Mouse (Mus musculus): Measurements from ENCODE around the gene Calm1. TPM values are rescaled to one million over a fixed set of nuclear protein-coding genes. Genes with fewer than 3 reads are reported as not detected.

The Calm1 gene
- polyA plus RNA-seq, 1 experiment, result 143 TPM

GRCm38 (mm10) chr12:100185897-100186296 lies 13.3 kb upstream of the Calm1 start:
- H3K27ac ChIP-seq (ENCODE audit: control insufficient read depth, insufficient read depth, low read depth, low read length, poor library complexity), result no peak overlapping the region; the same call in 1 of the 2 replicates
- no peak for TF ChIP-seq POLR2A (IDR thresholded peaks at IDR 0.05; ENCODE audit: borderline replicate concordance, control insufficient read depth, low read depth, low read length)
- TF ChIP-seq CTCF (IDR thresholded peaks at IDR 0.05; ENCODE audit: control insufficient read depth, insufficient read depth, low read length), result no peak
- H3K4me1 ChIP-seq (ENCODE audit: control insufficient read depth, insufficient read depth, low read length), result peaks cover 2% of the 10 kb centered on the region; the same call in 1 of the 2 replicates
- no peak overlapping the region for H3K4me3 ChIP-seq (replicated peaks; ENCODE audit: control insufficient read depth, low read depth, low read length)
- 26% methylated on average over 7 of the region's 7 CpGs for WGBS

- H3K4me3 ChIP-seq (replicated peaks; ENCODE audit: control insufficient read depth, low read depth, low read length), result no peak overlapping the region
- WGBS, result 45% methylated on average over 6 of the region's 6 CpGs
- peaks cover 2% of the 10 kb centered on the region; the same call in 1 of the 2 replicates for H3K4me1 ChIP-seq (ENCODE audit: control insufficient read depth, insufficient read depth, low read length)
- TF ChIP-seq POLR2A (IDR thresholded peaks at IDR 0.05; ENCODE audit: borderline replicate concordance, control insufficient read depth, low read depth, low read length) (no peak), CTCF (IDR thresholded peaks at IDR 0.05; ENCODE audit: control insufficient read depth, insufficient read depth, low read length) (no peak)
- no peak overlapping the region for H3K27ac ChIP-seq (ENCODE audit: control insufficient read depth, insufficient read depth, low read depth, low read length, poor library complexity)
These were observed 12.9 kb upstream of the Calm1 start for GRCm38 (mm10) chr12:100186376-100186775.

- under 1% methylated on average over 52 of the region's 52 CpGs for WGBS
- Histone ChIP-seq H3K27ac (ENCODE audit: control insufficient read depth, insufficient read depth, low read depth, low read length, poor library complexity) (peak overlapping the region; percentile 93), H3K4me1 (ENCODE audit: control insufficient read depth, insufficient read depth, low read length) (peaks cover 2% of the 10 kb centered on the region; the same call in 1 of the 2 replicates), H3K4me3 (replicated peaks; ENCODE audit: control insufficient read depth, low read depth, low read length) (peak overlapping the region; percentile 82)
- TF ChIP-seq CTCF (IDR thresholded peaks at IDR 0.05; ENCODE audit: control insufficient read depth, insufficient read depth, low read length), result peak; percentile 11; the same call in 1 of the 2 replicates
- TF ChIP-seq POLR2A (IDR thresholded peaks at IDR 0.05; ENCODE audit: borderline replicate concordance, control insufficient read depth, low read depth, low read length), result peak; percentile 78
These were observed 12.1 kb upstream of the Calm1 start for GRCm38 (mm10) chr12:100187013-100187755.

- WGBS, result under 1% methylated on average over 29 of the region's 29 CpGs
- Histone ChIP-seq H3K4me1 (ENCODE audit: control insufficient read depth, insufficient read depth, low read length) (peaks cover 2% of the 10 kb centered on the region; the same call in 1 of the 2 replicates), H3K4me3 (replicated peaks; ENCODE audit: control insufficient read depth, low read depth, low read length) (peak overlapping the region; percentile 57), H3K27ac (ENCODE audit: control insufficient read depth, insufficient read depth, low read depth, low read length, poor library complexity) (peak overlapping the region; percentile 78)
- TF ChIP-seq CTCF (IDR thresholded peaks at IDR 0.05; ENCODE audit: control insufficient read depth, insufficient read depth, low read length), result no peak
- no peak for TF ChIP-seq POLR2A (IDR thresholded peaks at IDR 0.05; ENCODE audit: borderline replicate concordance, control insufficient read depth, low read depth, low read length)
These were observed 11.3 kb upstream of the Calm1 start for GRCm38 (mm10) chr12:100187756-100188430.

- 84% methylated on average over 6 of the region's 6 CpGs for WGBS
- no peak overlapping the region for H3K4me3 ChIP-seq (replicated peaks; ENCODE audit: control insufficient read depth, low read depth, low read length)
- no peak overlapping the region for H3K27ac ChIP-seq (ENCODE audit: control insufficient read depth, insufficient read depth, low read depth, low read length, poor library complexity)
- H3K4me1 ChIP-seq (ENCODE audit: control insufficient read depth, insufficient read depth, low read length), result no peaks in the 10 kb centered on the region
- TF ChIP-seq CTCF (IDR thresholded peaks at IDR 0.05; ENCODE audit: control insufficient read depth, insufficient read depth, low read length) (no peak), POLR2A (IDR thresholded peaks at IDR 0.05; ENCODE audit: borderline replicate concordance, control insufficient read depth, low read depth, low read length) (no peak)
These were observed 8.4 kb upstream of the Calm1 start for GRCm38 (mm10) chr12:100190802-100191201.

- TF ChIP-seq CTCF (IDR thresholded peaks at IDR 0.05; ENCODE audit: control insufficient read depth, insufficient read depth, low read length), result no peak
- TF ChIP-seq POLR2A (IDR thresholded peaks at IDR 0.05; ENCODE audit: borderline replicate concordance, control insufficient read depth, low read depth, low read length), result no peak
- 95% methylated on average over 1 of the region's 1 CpGs for WGBS
- Histone ChIP-seq H3K27ac (ENCODE audit: control insufficient read depth, insufficient read depth, low read depth, low read length, poor library complexity) (no peak overlapping the region), H3K4me3 (replicated peaks; ENCODE audit: control insufficient read depth, low read depth, low read length) (no peak overlapping the region), H3K4me1 (ENCODE audit: control insufficient read depth, insufficient read depth, low read length) (no peaks in the 10 kb centered on the region; the same call in 1 of the 2 replicates)
These were observed 5.1 kb upstream of the Calm1 start for GRCm38 (mm10) chr12:100194181-100194580.

GRCm38 (mm10) chr12:100196786-100197185 lies 2.4 kb upstream of the Calm1 start:
- no peak overlapping the region for H3K4me3 ChIP-seq (replicated peaks; ENCODE audit: control insufficient read depth, low read depth, low read length)
- H3K27ac ChIP-seq (ENCODE audit: control insufficient read depth, insufficient read depth, low read depth, low read length, poor library complexity), result no peak overlapping the region
- TF ChIP-seq POLR2A (IDR thresholded peaks at IDR 0.05; ENCODE audit: borderline replicate concordance, control insufficient read depth, low read depth, low read length) (no peak), CTCF (IDR thresholded peaks at IDR 0.05; ENCODE audit: control insufficient read depth, insufficient read depth, low read length) (no peak)
- 81% methylated on average over 7 of the region's 7 CpGs for WGBS
- no peaks in the 10 kb centered on the region; the same call in 1 of the 2 replicates for H3K4me1 ChIP-seq (ENCODE audit: control insufficient read depth, insufficient read depth, low read length)
